Comparison of ENCODE assay signal across 13 mouse cellular contexts in genomic region chr15:86070368-86070767, GRCm38 (mm10). TPM values are rescaled to one million over a fixed set of nuclear protein-coding genes. Genes with fewer than 3 reads are reported as not detected.
A peak's percentile ranks its signal among the peaks of the same experiment; 100 is the strongest.
DNase-seq lines count a peak whose midpoint lies in the region; ATAC-seq lines count a peak whose summit lies in the region.
"Had no signal": no experiment of that assay in that cellular context is flagged by ENCODE, and none has a peak within 500 bp of the region (broad histone marks: within the 10 kb centered on the region; RNA-seq: fewer than 3 reads in every experiment).

No protein-coding gene starts in this region.

- no peaks in the 10 kb centered on the region for H3K36me3 ChIP-seq in liver, embryonic 11.5 days (ENCODE audit: control insufficient read depth, insufficient read depth, low read length)
- no peaks in the 10 kb centered on the region for H3K36me3 ChIP-seq in forebrain, embryonic 12.5 days (replicated peaks)
- H3K36me3 ChIP-seq in midbrain, embryonic 15.5 days (replicated peaks), result no peaks in the 10 kb centered on the region
- H3K36me3 ChIP-seq: heart, embryonic 15.5 days; stomach, embryonic 15.5 days had no signal

- peaks cover 45% of the 10 kb centered on the region for H3K4me1 ChIP-seq in liver, embryonic 11.5 days (replicated peaks; ENCODE audit: control insufficient read depth, insufficient read depth, low read length)
- peaks cover 45% of the 10 kb centered on the region for H3K4me1 ChIP-seq in forebrain, embryonic 12.5 days
- H3K4me1 ChIP-seq in midbrain, embryonic 15.5 days, result peaks cover 48% of the 10 kb centered on the region

- peak overlapping the region; percentile 22; the same call in 1 of the 2 replicates for H3K4me2 ChIP-seq in liver, embryonic 11.5 days
- H3K4me2 ChIP-seq in forebrain, embryonic 12.5 days, result no peak overlapping the region
- H3K4me2 ChIP-seq in midbrain, embryonic 15.5 days, result no peak overlapping the region
- H3K4me2 ChIP-seq: heart, embryonic 15.5 days; stomach, embryonic 15.5 days had no signal

- H3K9ac ChIP-seq in liver, embryonic 11.5 days (ENCODE audit: low read depth, low read length), result no peak overlapping the region
- no peak overlapping the region for H3K9ac ChIP-seq in forebrain, embryonic 12.5 days
- no peak overlapping the region for H3K9ac ChIP-seq in midbrain, embryonic 15.5 days
- H3K9ac ChIP-seq: heart, embryonic 15.5 days; stomach, embryonic 15.5 days had no signal

- no peak overlapping the region for H3K4me3 ChIP-seq in liver, embryonic 11.5 days (ENCODE audit: low read depth, low read length)
- no peak overlapping the region for H3K4me3 ChIP-seq in forebrain, embryonic 12.5 days (replicated peaks)
- H3K4me3 ChIP-seq in midbrain, embryonic 15.5 days, result no peak overlapping the region
- H3K4me3 ChIP-seq: heart, embryonic 15.5 days; stomach, embryonic 15.5 days had no signal

- ATAC-seq in liver, embryonic 11.5 days (replicated peaks; ENCODE audit: low FRiP score), result no peak
- ATAC-seq in forebrain, embryonic 12.5 days (ENCODE audit: low FRiP score), result no peak
- ATAC-seq in hematopoietic stem cell, adult 5-6 weeks (replicated peaks in 1 of 2; ENCODE audit: insufficient read depth in 1 of 2, low FRiP score in 2 of 2, low TSS enrichment in 1 of 2, low read depth in 1 of 2, poor library complexity in 2 of 2, severe bottlenecking in 2 of 2), result peak; percentile 26 to 33; a peak in 2 of 4 replicates
- ATAC-seq in midbrain, embryonic 15.5 days (replicated peaks), result no peak

- no peak for DNase-seq in liver, embryonic 11.5 days (ENCODE audit: low spot score)
- DNase-seq in liver, result no peak
- no peak for DNase-seq in ovary, adult 18-20 months (ENCODE audit: low spot score)
- DNase-seq in frontal cortex, postnatal 36 days (ENCODE audit: low spot score in 2 of 2), result no peak
- DNase-seq: cerebellum, postnatal 36 days; gastrocnemius, postnatal 14 days; kidney, adult 18-20 months; lung, adult 18-20 months had no signal

- no peak overlapping the region for H3K27ac ChIP-seq in liver, embryonic 11.5 days (ENCODE audit: low read depth, low read length)
- H3K27ac ChIP-seq in forebrain, embryonic 12.5 days, result peak overlapping the region; percentile 63
- peak overlapping the region; percentile 52 for H3K27ac ChIP-seq in midbrain, embryonic 15.5 days
- H3K27ac ChIP-seq: heart, embryonic 15.5 days; stomach, embryonic 15.5 days had no signal

- no peaks in the 10 kb centered on the region for H3K9me3 ChIP-seq in liver, embryonic 11.5 days (ENCODE audit: control insufficient read depth, low read length)
- 0 out of 2 replicates have a peak, but pooled peaks cover 4% of the 10 kb centered on the region for H3K9me3 ChIP-seq in forebrain, embryonic 12.5 days
- no peaks in the 10 kb centered on the region for H3K9me3 ChIP-seq in midbrain, embryonic 15.5 days
- H3K9me3 ChIP-seq: heart, embryonic 15.5 days; stomach, embryonic 15.5 days had no signal

- H3K27me3 ChIP-seq in liver, embryonic 11.5 days (replicated peaks; ENCODE audit: control insufficient read depth, insufficient read depth, low read length), result no peaks in the 10 kb centered on the region
- H3K27me3 ChIP-seq in forebrain, embryonic 12.5 days, result no peaks in the 10 kb centered on the region
- no peaks in the 10 kb centered on the region for H3K27me3 ChIP-seq in midbrain, embryonic 15.5 days (replicated peaks)
- H3K27me3 ChIP-seq: heart, embryonic 15.5 days; stomach, embryonic 15.5 days had no signal

- WGBS in liver, embryonic 11.5 days, result 44% methylated on average over 11 of the region's 11 CpGs
- 36% methylated on average over 11 of the region's 11 CpGs for WGBS in forebrain, embryonic 12.5 days
- 64% methylated on average over 11 of the region's 11 CpGs for WGBS in midbrain, embryonic 15.5 days

RNA-seq across cellular contexts. Expression of gene Gramd4, which starts 12.9 kb away (rescaled TPM):
- 12.6 and 13.9 TPM in 2 replicates for polyA plus RNA-seq in liver, embryonic 11.5 days (2014; fragmentation: Nextera tagmentation; extraction: Ambion mirVana)
- polyA plus RNA-seq in forebrain, embryonic 12.5 days (2016; fragmentation: Nextera tagmentation; extraction: Ambion mirVana), result 33.4 and 36.6 TPM in 2 replicates
- 37.6 and 66.4 TPM in 2 replicates for total RNA-seq in hematopoietic stem cell, adult 5-6 weeks (2017)
- polyA plus RNA-seq in midbrain, embryonic 15.5 days (2015; fragmentation: Nextera tagmentation; extraction: Ambion mirVana), result 41.0 and 41.7 TPM in 2 replicates

RNA-seq across cellular contexts. Expression of gene Celsr1, which starts 36.8 kb away (rescaled TPM):
- 0.53 and 1.4 TPM in 2 replicates for polyA plus RNA-seq in liver, embryonic 11.5 days (2014; fragmentation: Nextera tagmentation; extraction: Ambion mirVana)
- 7.3 and 7.9 TPM in 2 replicates for polyA plus RNA-seq in forebrain, embryonic 12.5 days (2016; fragmentation: Nextera tagmentation; extraction: Ambion mirVana)
- 3.0 and 7.9 TPM in 2 replicates for total RNA-seq in hematopoietic stem cell, adult 5-6 weeks (2017)
- 1.6 and 2.2 TPM in 2 replicates for polyA plus RNA-seq in midbrain, embryonic 15.5 days (2015; fragmentation: Nextera tagmentation; extraction: Ambion mirVana)

Comparison
In these comparisons a context has a peak if more than half of its experiments do, and no peak if none do; other contexts are left out.
1. ATAC-seq: peak in hematopoietic stem cell, adult 5-6 weeks (2 of 2); none in liver, embryonic 11.5 days (single experiment), forebrain, embryonic 12.5 days (single experiment) and midbrain, embryonic 15.5 days (single experiment).